Mouse (Mus musculus) monocyte, adult 2 months (primary cell): ENCODE measurements around the gene Efcab11.

Source experiments
- DNase-seq, 2 experiments: peaks; one replicate each; pipeline ENCODE4 v3.0.0; 2022; ENCODE audit warnings: low spot score in 2 of 2, low read depth in 1 of 2

The Efcab11 gene

GRCm38 (mm10) chr12:99699379-99700023 lies 184.7 kb downstream of the Efcab11 start:
- DNase-seq = no peak

DNA sequence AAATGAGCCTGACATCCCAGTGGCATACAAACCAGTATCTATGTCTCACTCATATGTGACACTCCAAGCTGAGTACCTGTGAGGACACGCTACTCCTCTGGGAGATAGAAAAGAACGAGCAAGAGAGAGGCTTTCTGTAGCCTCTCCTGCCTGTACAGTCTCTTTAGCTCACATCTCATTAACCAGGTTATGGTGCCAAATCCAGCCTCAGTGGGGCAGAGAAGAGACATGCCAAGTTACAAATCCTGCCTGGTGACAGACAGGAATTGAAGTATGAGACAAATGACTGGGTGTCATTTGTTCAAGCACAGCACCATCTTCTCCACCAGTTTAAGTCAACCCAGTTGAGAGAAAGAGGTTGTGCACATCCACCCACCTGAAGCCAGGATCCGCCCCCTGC lies 190.2 kb downstream of the Efcab11 start:
- DNase-seq = no peak

DNA sequence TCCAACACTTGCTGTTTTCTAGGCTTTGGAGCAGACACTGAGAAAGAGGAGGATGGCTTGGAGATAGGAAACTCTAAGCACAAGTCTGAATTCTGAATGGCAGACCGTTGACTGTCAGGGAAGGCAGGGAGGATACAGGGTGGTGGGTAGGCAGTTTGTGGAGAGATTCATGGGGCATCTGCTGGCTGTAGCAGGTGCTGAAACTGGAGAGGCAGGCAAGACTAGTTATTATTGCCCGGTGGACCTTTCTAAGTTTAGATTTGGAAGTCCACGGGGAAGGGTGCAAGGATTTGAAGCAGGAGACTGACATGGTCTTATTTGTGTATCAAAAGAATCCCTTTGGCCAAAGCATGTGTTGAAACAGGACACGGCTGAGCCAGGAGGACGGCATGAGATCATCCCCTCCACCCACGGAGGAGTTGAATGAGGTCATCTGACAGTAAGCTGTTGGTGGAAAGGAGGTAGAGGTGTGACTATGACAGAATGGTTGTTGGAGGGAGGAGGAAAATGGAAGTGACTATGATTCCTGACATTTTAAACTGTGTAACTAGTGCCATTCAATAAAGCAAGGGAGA lies 197.7 kb downstream of the Efcab11 start:
- DNase-seq = no peak

- DNase-seq = no peak
These were observed 198.7 kb downstream of the Efcab11 start for GRCm38 (mm10) chr12:99685451-99686100.

DNA sequence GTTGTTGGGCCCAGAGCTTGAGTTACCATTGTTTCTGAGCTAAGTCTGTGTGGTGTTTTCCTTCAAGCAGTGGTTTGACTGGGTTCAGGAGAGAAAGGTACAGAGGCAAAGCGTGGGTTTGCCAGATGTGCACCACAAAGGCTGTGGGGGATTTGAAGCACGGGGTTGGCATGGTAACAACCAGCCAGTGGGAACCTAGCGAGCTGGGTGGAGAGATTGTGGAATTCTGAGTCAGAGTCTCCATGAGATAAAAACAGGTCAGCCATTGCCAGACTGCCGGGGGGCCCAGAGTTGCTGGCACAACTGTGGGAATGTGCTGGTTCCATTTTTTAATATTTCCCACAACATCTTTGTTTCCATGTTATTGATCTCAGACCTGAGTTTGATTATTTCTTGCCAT lies 202.6 kb downstream of the Efcab11 start:
- no peak for DNase-seq

- DNase-seq = no peak
These were observed 212.4 kb downstream of the Efcab11 start for GRCm38 (mm10) chr12:99671866-99672191.

GRCm38 (mm10) chr12:99671162-99671865 lies 212.9 kb downstream of the Efcab11 start:
- no peak for DNase-seq

DNA sequence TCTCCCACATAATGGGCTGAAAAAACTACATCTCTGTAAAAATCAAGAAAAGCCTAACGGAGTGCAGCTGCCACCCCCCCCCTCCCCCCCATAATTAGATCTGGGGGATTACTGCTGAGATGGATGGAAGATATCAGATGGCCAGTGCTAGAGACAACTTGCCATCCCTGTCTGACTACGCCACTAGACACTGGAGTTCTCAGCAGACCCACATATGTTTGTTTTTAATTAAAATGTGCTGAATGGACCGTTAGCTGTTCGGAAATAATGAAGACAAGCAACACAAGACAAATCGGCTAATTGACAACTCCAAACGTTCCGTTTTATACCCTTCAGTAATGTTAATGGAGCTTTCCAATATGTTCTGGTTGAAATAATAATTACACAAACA lies 213.5 kb downstream of the Efcab11 start:
- no peak for DNase-seq

- no peak for DNase-seq
These were observed 214.1 kb downstream of the Efcab11 start for GRCm38 (mm10) chr12:99669976-99670761.

DNA sequence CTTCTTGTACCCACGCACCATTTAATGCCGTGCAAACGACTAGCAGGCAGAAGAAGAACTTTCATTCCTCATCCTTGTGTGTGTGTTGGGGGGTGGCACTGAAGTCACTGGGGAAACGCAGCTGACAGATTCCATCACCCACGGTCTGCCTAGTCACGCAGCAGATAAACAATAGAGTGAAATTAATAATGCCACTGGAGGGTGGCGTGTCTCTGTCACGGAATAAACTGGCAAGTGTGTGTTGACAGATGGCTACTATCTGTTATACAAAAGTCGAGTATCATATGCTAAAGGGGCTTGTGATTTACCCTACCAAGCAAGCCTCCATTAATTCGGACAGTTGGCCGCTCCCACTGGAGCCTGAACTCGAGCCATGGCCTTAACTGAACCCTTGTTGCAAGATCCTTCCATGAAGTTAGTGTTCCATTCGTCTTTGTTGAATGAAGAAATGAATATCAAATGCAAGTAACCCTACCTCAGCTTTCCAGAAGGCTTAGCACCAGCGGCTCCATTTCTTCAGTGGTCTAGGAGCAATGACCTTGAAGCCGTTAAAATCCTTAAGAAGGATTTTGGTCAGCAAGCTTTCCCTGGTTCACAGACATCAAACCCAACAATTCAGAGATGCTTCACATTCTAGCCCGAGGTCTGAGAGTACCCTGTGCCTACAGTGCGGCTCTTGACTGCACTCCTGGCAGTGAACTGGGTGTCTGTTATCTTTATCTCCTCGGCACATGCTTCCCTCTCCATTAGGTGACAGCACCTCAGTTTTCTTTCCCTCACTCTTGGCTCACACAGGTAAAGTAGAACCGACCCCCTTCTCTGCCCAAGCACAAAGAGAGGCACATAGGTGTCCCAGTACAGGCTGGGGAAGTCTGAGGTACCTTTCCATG lies 229.0 kb downstream of the Efcab11 start:
- DNase-seq = no peak

DNA sequence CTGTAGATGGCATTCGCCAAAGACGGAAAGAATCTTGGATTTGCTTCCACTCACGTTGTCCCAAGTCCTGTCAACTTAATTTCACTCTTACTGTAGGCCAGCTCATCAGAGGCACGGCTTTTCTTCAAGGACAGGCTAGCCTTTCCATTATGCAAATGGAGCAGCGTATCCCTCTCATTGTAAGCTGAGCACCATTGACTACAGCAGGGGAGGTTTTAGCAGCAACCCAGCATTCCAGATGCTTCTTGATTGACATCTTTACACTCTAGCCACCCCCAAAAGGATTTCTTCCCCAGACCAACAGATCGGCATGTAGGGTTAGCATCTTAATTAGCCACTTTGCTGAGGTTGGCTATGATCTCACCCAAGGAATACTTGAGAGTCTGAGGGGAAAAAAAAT lies 231.8 kb downstream of the Efcab11 start:
- DNase-seq = no peak

- DNase-seq = no peak
These were observed 234.5 kb downstream of the Efcab11 start for GRCm38 (mm10) chr12:99649732-99650131.

DNA sequence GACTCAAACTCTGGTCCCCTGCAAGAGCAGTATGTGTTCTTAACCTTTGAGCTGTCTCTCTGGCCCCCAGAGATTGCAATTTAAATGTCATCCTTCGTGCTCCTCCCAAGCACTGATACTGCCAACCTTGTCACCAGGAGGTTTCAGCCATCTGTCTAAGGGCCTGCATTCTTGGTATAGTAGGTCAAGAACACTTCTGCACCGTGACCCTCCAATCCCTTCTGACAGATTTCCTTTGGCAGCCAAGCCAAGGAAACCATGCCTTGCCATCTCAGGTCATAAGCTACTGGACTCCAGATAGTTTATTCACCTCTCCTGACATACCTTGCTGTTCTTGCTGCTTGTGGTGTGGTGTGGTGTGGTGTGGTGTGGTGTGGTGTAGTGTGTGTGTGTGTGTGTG lies 235.5 kb downstream of the Efcab11 start:
- DNase-seq = no peak

- peak; percentile 32 to 53 for DNase-seq
These were observed 237.5 kb downstream of the Efcab11 start for GRCm38 (mm10) chr12:99646556-99647354.

DNA sequence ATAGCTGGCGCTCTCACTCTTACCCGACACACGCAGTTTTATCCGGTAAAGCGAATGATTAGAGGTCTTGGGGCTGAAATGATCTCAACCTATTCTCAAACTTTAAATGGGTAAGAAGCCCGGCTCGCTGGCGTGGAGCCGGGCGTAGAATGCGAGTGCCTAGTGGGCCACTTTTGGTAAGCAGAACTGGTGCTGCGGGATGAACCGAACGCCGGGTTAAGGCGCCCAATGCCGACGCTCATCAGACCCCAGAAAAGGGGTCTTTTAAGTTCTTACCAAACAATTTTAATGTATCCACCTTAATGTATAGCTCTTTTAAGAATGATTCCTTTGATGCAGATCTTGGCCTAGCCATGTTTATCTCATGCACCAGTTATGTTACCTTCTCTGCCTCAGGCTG lies 238.8 kb downstream of the Efcab11 start:
- peak in 1 of 2 experiments; percentile 75 for DNase-seq

DNA sequence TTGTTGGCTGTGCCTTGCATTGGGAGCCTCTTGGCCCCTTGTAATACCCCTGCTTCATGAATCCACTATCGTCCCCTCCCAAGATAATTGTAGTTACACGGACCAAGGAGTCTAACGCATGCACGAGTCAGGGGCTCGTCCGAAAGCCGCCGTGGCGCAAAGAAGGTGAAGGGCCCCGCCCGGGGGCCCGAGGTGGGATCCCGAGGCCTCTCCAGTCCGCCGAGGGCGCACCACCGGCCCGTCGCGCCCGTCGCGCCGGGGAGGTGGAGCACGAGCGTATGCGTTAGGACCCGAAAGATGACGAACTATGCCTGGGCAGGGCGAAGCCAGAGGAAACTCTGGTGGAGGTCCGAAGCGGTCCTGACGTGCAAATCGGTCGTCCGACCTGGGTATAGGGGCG lies 239.3 kb downstream of the Efcab11 start:
- no peak for DNase-seq
